Mouse (Mus musculus): ENCODE results near the gene B3gnt3. TPM values are rescaled to one million over a fixed set of nuclear protein-coding genes. Genes with fewer than 3 reads are reported as not detected.
"Not testable (repeated sequence)": the region's sequence is repeated elsewhere in the genome, so short reads cannot be mapped to it uniquely, and the experiment has no call there.

The B3gnt3 gene
- polyA plus RNA-seq, 1 experiment from 2014 or later, result 0.33 TPM

DNA sequence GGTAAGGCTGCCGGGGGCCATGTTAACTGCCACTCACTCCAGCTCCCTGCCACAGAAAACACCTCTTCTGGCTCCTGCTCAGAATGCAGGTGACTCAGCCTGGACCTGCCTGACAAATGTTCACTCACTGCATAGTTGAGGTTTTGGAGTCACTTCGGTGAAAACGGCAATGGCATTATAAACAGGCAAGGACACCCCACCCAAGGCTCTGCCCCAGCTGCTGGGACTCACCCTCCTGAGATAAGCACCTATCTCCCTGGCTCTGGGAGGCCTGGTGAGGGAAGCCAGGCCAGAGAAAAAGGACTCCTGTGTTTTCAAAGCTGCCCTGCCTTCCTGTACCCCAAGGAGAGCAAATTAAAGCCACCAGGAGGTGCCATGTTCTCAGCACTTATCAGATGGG is 1.3 kb upstream of the B3gnt3 start:
- WGBS, result 94% methylated on average over 3 of the region's 3 CpGs
- Histone ChIP-seq H3K9ac (ENCODE audit: low read length) (no peak overlapping the region), H3K4me1 (ENCODE audit: control insufficient read depth, insufficient read depth, low read length) (no peaks in the 10 kb centered on the region), H3K9me3 (ENCODE audit: control insufficient read depth, low read length) (no peaks in the 10 kb centered on the region), H3K4me2 (ENCODE audit: low read depth) (no peak overlapping the region), H3K36me3 (ENCODE audit: control insufficient read depth, insufficient read depth, low read length) (no peaks in the 10 kb centered on the region), H3K4me3 (ENCODE audit: low read depth, low read length) (no peak overlapping the region), H3K27ac (ENCODE audit: low read depth, low read length) (no peak overlapping the region), H3K27me3 (ENCODE audit: control insufficient read depth, insufficient read depth, low read length) (peaks cover 48% of the 10 kb centered on the region)
- DNase-seq (ENCODE audit: low spot score) (no peak), ATAC-seq (ENCODE audit: insufficient read depth, low FRiP score, low TSS enrichment) (no peak)

- H3K27me3 ChIP-seq (ENCODE audit: control insufficient read depth, insufficient read depth, low read length), result peaks cover 46% of the 10 kb centered on the region
- no peak overlapping the region for H3K27ac ChIP-seq (ENCODE audit: low read depth, low read length)
- H3K4me2 ChIP-seq (ENCODE audit: low read depth), result no peak overlapping the region
- ATAC-seq (ENCODE audit: insufficient read depth, low FRiP score, low TSS enrichment) (no peak), DNase-seq (ENCODE audit: low spot score) (no peak)
- H3K36me3 ChIP-seq (ENCODE audit: control insufficient read depth, insufficient read depth, low read length), result no peaks in the 10 kb centered on the region
- H3K4me1 ChIP-seq (ENCODE audit: control insufficient read depth, insufficient read depth, low read length), result no peaks in the 10 kb centered on the region
- no peak overlapping the region for H3K4me3 ChIP-seq (ENCODE audit: low read depth, low read length)
- H3K9me3 ChIP-seq (ENCODE audit: control insufficient read depth, low read length), result no peaks in the 10 kb centered on the region
- 34% methylated on average over 4 of the region's 4 CpGs for WGBS
- no peak overlapping the region for H3K9ac ChIP-seq (ENCODE audit: low read length)
Observed at GRCm38 (mm10) chr8:71702087-71702432, 471 bp upstream of the B3gnt3 start.

- Histone ChIP-seq H3K27me3 (ENCODE audit: control insufficient read depth, insufficient read depth, low read length) (peaks cover 47% of the 10 kb centered on the region), H3K4me1 (ENCODE audit: control insufficient read depth, insufficient read depth, low read length) (no peaks in the 10 kb centered on the region), H3K9ac (ENCODE audit: low read length) (no peak overlapping the region), H3K27ac (ENCODE audit: low read depth, low read length) (no peak overlapping the region), H3K9me3 (ENCODE audit: control insufficient read depth, low read length) (no peaks in the 10 kb centered on the region), H3K36me3 (ENCODE audit: control insufficient read depth, insufficient read depth, low read length) (no peaks in the 10 kb centered on the region), H3K4me3 (ENCODE audit: low read depth, low read length) (peak overlapping the region; percentile 9; the same call in 1 of the 2 replicates), H3K4me2 (ENCODE audit: low read depth) (no peak overlapping the region)
- DNase-seq (ENCODE audit: low spot score) (no peak), ATAC-seq (ENCODE audit: insufficient read depth, low FRiP score, low TSS enrichment) (no peak)
- 5% methylated on average over 29 of the region's 29 CpGs for WGBS
Observed at GRCm38 (mm10) chr8:71700493-71701269, 908 bp downstream of the B3gnt3 start.

GRCm38 (mm10) chr8:71695456-71695855 is 6.1 kb downstream of the B3gnt3 start:
- not testable (repeated sequence) for H3K4me1 ChIP-seq (ENCODE audit: control insufficient read depth, insufficient read depth, low read length); H3K4me2 ChIP-seq (ENCODE audit: low read depth); H3K9ac ChIP-seq (ENCODE audit: low read length); H3K36me3 ChIP-seq (ENCODE audit: control insufficient read depth, insufficient read depth, low read length); H3K9me3 ChIP-seq (ENCODE audit: control insufficient read depth, low read length); ATAC-seq (ENCODE audit: insufficient read depth, low FRiP score, low TSS enrichment); H3K4me3 ChIP-seq (ENCODE audit: low read depth, low read length); H3K27ac ChIP-seq (ENCODE audit: low read depth, low read length); DNase-seq (ENCODE audit: low spot score)
- peaks cover 64% of the 10 kb centered on the region for H3K27me3 ChIP-seq (ENCODE audit: control insufficient read depth, insufficient read depth, low read length)
- 63% methylated on average over 12 of the region's 12 CpGs for WGBS

DNA sequence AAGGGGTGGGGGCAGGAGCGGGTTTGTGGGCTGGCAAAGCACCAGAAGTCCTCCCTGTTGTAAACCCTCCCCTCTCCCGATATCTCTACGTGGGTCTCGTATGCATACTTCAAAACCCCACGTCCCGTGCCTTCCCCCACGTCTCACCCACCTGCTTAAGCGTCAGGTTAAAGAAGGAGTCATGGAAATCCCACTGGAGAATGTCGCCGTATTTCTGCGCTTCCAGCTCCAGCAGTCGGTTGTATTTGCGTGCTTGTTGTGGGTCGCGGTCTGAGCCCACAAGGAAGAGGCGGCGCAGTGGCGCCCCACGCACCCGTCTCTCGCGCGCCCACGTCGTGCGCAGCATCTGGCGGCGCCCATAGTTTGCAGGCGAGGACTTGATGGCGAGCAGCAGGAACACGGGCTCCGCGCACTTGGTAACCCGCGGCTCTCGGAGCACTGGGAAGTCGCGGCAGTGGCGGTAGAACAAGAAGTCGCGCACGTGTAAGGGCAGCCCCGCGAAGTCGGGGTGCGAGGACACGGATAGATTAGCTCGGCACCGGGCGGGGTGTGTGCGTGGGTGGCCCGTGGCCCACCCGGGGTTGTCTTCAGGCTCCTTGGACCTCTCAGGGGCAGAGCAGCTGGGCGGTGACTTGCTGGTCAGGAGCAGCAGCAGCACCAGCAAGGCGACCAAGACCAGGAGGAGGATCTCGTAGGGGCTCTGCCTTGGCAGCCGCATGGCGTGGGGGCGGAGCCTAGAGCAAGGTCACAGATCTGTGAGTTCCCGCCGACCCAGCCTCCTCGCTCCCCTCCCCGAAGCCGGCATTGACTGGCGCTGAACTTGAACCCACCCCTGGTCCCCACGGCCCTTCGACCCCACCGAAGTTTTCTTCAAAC is 8.2 kb downstream of the B3gnt3 start:
- no peaks in the 10 kb centered on the region for H3K9me3 ChIP-seq (ENCODE audit: control insufficient read depth, low read length)
- no peak overlapping the region for H3K4me3 ChIP-seq (ENCODE audit: low read depth, low read length)
- no peak overlapping the region for H3K9ac ChIP-seq (ENCODE audit: low read length)
- no peaks in the 10 kb centered on the region for H3K4me1 ChIP-seq (ENCODE audit: control insufficient read depth, insufficient read depth, low read length)
- DNase-seq (ENCODE audit: low spot score) (no peak), ATAC-seq (ENCODE audit: insufficient read depth, low FRiP score, low TSS enrichment) (0 out of 2 replicates have a peak, but pooled peaks have one; percentile 27)
- H3K27me3 ChIP-seq (ENCODE audit: control insufficient read depth, insufficient read depth, low read length), result peaks cover 74% of the 10 kb centered on the region
- no peak overlapping the region for H3K27ac ChIP-seq (ENCODE audit: low read depth, low read length)
- no peak overlapping the region for H3K4me2 ChIP-seq (ENCODE audit: low read depth)
- H3K36me3 ChIP-seq (ENCODE audit: control insufficient read depth, insufficient read depth, low read length), result no peaks in the 10 kb centered on the region
- WGBS, result 10% methylated on average over 68 of the region's 68 CpGs

- no peak overlapping the region for H3K27ac ChIP-seq (ENCODE audit: low read depth, low read length)
- no peak overlapping the region for H3K9ac ChIP-seq (ENCODE audit: low read length)
- DNase-seq (ENCODE audit: low spot score) (no peak), ATAC-seq (ENCODE audit: insufficient read depth, low FRiP score, low TSS enrichment) (no peak)
- H3K27me3 ChIP-seq (ENCODE audit: control insufficient read depth, insufficient read depth, low read length), result peaks cover 83% of the 10 kb centered on the region
- WGBS, result 3% methylated on average over 30 of the region's 30 CpGs
- no peaks in the 10 kb centered on the region for H3K9me3 ChIP-seq (ENCODE audit: control insufficient read depth, low read length)
- H3K4me2 ChIP-seq (ENCODE audit: low read depth), result no peak overlapping the region
- no peaks in the 10 kb centered on the region for H3K36me3 ChIP-seq (ENCODE audit: control insufficient read depth, insufficient read depth, low read length)
- no peaks in the 10 kb centered on the region for H3K4me1 ChIP-seq (ENCODE audit: control insufficient read depth, insufficient read depth, low read length)
- no peak overlapping the region for H3K4me3 ChIP-seq (ENCODE audit: low read depth, low read length)
Observed at GRCm38 (mm10) chr8:71692509-71692908, 9.1 kb downstream of the B3gnt3 start.

DNA sequence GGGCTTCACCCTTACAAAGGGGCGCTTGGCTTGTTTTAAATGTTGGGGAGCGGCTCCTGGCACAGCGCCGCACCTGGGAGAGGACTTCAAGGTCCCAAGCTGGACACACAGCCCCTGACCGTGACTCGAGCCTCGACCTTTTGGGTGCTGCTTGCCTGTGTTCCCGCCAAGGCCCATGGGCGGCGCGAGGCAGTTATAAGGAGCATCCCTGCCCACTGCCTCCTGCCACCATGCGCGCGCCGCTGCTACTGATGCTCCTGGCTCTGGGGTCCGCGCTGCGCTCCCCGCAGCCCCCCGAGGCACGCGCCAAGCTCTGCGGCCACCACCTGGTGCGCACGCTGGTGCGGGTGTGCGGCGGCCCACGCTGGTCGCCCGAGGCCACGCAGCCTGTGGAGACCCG is 12.6 kb downstream of the B3gnt3 start, which contains the start of gene Insl3:
Insl3 (plus strand) TSS at position 187 of the 400 bp plus-strand sequence.
- Histone ChIP-seq H3K4me2 (ENCODE audit: low read depth) (no peak within 1 kb of the TSS), H3K4me3 (ENCODE audit: low read depth, low read length) (no peak within 1 kb of the TSS), H3K27ac (ENCODE audit: low read depth, low read length) (no peak within 1 kb of the TSS), H3K27me3 (ENCODE audit: control insufficient read depth, insufficient read depth, low read length) (peaks cover 100% of the 10 kb centered on the region), H3K4me1 (ENCODE audit: control insufficient read depth, insufficient read depth, low read length) (peaks cover 3% of the 10 kb centered on the region), H3K9ac (ENCODE audit: low read length) (no peak within 1 kb of the TSS), H3K9me3 (ENCODE audit: control insufficient read depth, low read length) (no peaks in the 10 kb centered on the region), H3K36me3 (ENCODE audit: control insufficient read depth, insufficient read depth, low read length) (no peaks in the 10 kb centered on the region)
- DNase-seq (ENCODE audit: low spot score), result no peak
- no peak for ATAC-seq (ENCODE audit: insufficient read depth, low FRiP score, low TSS enrichment)
- WGBS, result 2% methylated on average over 33 of the region's 33 CpGs

DNA sequence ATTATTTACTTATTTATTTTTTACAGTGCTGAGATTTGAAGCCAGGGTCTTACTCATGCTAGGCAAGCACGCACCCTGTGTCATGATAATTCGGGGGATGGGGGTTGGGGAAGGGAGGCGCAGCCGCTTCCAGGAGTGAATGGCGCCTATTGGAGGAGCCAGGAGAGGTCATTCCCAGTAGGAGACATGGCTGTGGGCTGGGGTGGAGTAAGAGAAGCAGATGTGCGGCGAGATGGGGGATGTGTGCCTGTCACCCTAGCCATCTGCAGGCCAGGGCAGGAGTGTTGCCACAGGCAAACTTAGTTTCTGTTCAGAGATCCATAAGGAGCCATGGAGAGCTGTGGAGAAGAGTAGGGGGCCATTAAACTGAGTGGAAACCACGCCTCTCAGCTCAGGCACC is 14.0 kb downstream of the B3gnt3 start:
- DNase-seq (ENCODE audit: low spot score), result no peak
- Histone ChIP-seq H3K4me3 (ENCODE audit: low read depth, low read length) (no peak overlapping the region), H3K27me3 (ENCODE audit: control insufficient read depth, insufficient read depth, low read length) (peaks cover 100% of the 10 kb centered on the region), H3K4me1 (ENCODE audit: control insufficient read depth, insufficient read depth, low read length) (peaks cover 3% of the 10 kb centered on the region), H3K27ac (ENCODE audit: low read depth, low read length) (no peak overlapping the region), H3K9me3 (ENCODE audit: control insufficient read depth, low read length) (no peaks in the 10 kb centered on the region), H3K4me2 (ENCODE audit: low read depth) (no peak overlapping the region), H3K36me3 (ENCODE audit: control insufficient read depth, insufficient read depth, low read length) (no peaks in the 10 kb centered on the region), H3K9ac (ENCODE audit: low read length) (no peak overlapping the region)
- no peak for ATAC-seq (ENCODE audit: insufficient read depth, low FRiP score, low TSS enrichment)
- WGBS, result under 1% methylated on average over 8 of the region's 8 CpGs
